Comparison of ENCODE assay signal across 20 mouse cellular contexts in genomic region chr3:3011111-3011510, GRCm38 (mm10).
A peak's percentile ranks its signal among the peaks of the same experiment; 100 is the strongest.
DNase-seq lines count a peak whose midpoint lies in the region; ATAC-seq and TF ChIP-seq lines count a peak whose summit lies in the region.
"Had no signal": no experiment of that assay in that cellular context is flagged by ENCODE, and none has a peak within 500 bp of the region (broad histone marks: within the 10 kb centered on the region; RNA-seq: fewer than 3 reads in every experiment).

No protein-coding gene starts in this region.

- no peaks in the 10 kb centered on the region for H3K36me3 ChIP-seq in forebrain, embryonic 11.5 days (ENCODE audit: control insufficient read depth, insufficient read depth, low read length)
- H3K36me3 ChIP-seq in forebrain, postnatal 0 days (ENCODE audit: insufficient read depth), result no peaks in the 10 kb centered on the region
- H3K36me3 ChIP-seq in liver, embryonic 16.5 days (ENCODE audit: control insufficient read depth, insufficient read depth), result no peaks in the 10 kb centered on the region
- no peaks in the 10 kb centered on the region for H3K36me3 ChIP-seq in liver, embryonic 11.5 days (ENCODE audit: control insufficient read depth, insufficient read depth, low read length)
- H3K36me3 ChIP-seq in stomach, postnatal 0 days (ENCODE audit: control insufficient read depth, insufficient read depth, low read length), result no peaks in the 10 kb centered on the region
- no peaks in the 10 kb centered on the region for H3K36me3 ChIP-seq in hindbrain, embryonic 11.5 days (ENCODE audit: control insufficient read depth, insufficient read depth, low read length)
- H3K36me3 ChIP-seq: embryonic facial prominence, embryonic 15.5 days; hindbrain, embryonic 12.5 days; lung, embryonic 15.5 days; midbrain, embryonic 13.5 days; neural tube, embryonic 12.5 days; stomach, embryonic 15.5 days had no signal

- no peaks in the 10 kb centered on the region for H3K4me1 ChIP-seq in forebrain, embryonic 11.5 days (replicated peaks; ENCODE audit: control insufficient read depth, insufficient read depth, low read length)
- no peaks in the 10 kb centered on the region for H3K4me1 ChIP-seq in forebrain, postnatal 0 days (ENCODE audit: insufficient read depth)
- H3K4me1 ChIP-seq in liver, embryonic 16.5 days (ENCODE audit: control insufficient read depth, low read depth, low read length), result no peaks in the 10 kb centered on the region
- H3K4me1 ChIP-seq in liver, embryonic 11.5 days (replicated peaks; ENCODE audit: control insufficient read depth, insufficient read depth, low read length), result no peaks in the 10 kb centered on the region
- H3K4me1 ChIP-seq in stomach, postnatal 0 days (replicated peaks; ENCODE audit: control insufficient read depth, insufficient read depth), result no peaks in the 10 kb centered on the region
- no peaks in the 10 kb centered on the region for H3K4me1 ChIP-seq in hindbrain, embryonic 11.5 days (replicated peaks; ENCODE audit: control insufficient read depth, insufficient read depth, low read length)
- H3K4me1 ChIP-seq: embryonic facial prominence, embryonic 15.5 days; hindbrain, embryonic 12.5 days; lung, embryonic 15.5 days; midbrain, embryonic 13.5 days; neural tube, embryonic 12.5 days; stomach, embryonic 15.5 days had no signal

- H3K27me3 ChIP-seq in forebrain, embryonic 11.5 days (ENCODE audit: control insufficient read depth, insufficient read depth, low read length), result no peaks in the 10 kb centered on the region
- H3K27me3 ChIP-seq in forebrain, postnatal 0 days (ENCODE audit: insufficient read depth, low read length), result no peaks in the 10 kb centered on the region
- H3K27me3 ChIP-seq in liver, embryonic 16.5 days (ENCODE audit: control insufficient read depth, insufficient read depth, low read depth, low read length), result no peaks in the 10 kb centered on the region
- H3K27me3 ChIP-seq in liver, embryonic 11.5 days (replicated peaks; ENCODE audit: control insufficient read depth, insufficient read depth, low read length), result no peaks in the 10 kb centered on the region
- no peaks in the 10 kb centered on the region for H3K27me3 ChIP-seq in stomach, postnatal 0 days (ENCODE audit: control insufficient read depth, insufficient read depth, low read length)
- H3K27me3 ChIP-seq in hindbrain, embryonic 11.5 days (ENCODE audit: control insufficient read depth, insufficient read depth, low read length), result no peaks in the 10 kb centered on the region
- H3K27me3 ChIP-seq: embryonic facial prominence, embryonic 15.5 days; hindbrain, embryonic 12.5 days; lung, embryonic 15.5 days; midbrain, embryonic 13.5 days; neural tube, embryonic 12.5 days; stomach, embryonic 15.5 days had no signal

- no peak for ATAC-seq in forebrain, embryonic 11.5 days (replicated peaks; ENCODE audit: low FRiP score)
- no peak for ATAC-seq in forebrain, postnatal 0 days
- ATAC-seq in liver, embryonic 16.5 days (ENCODE audit: low read depth), result peak; percentile 16; the same call in 1 of the 2 replicates
- no peak for ATAC-seq in liver, embryonic 11.5 days (replicated peaks; ENCODE audit: low FRiP score)
- no peak for ATAC-seq in stomach, postnatal 0 days (ENCODE audit: low FRiP score, low TSS enrichment)
- no peak for ATAC-seq in hindbrain, embryonic 11.5 days (ENCODE audit: low FRiP score)
- ATAC-seq: midbrain, embryonic 13.5 days had no signal

- no peak for TF ChIP-seq CTCF in forebrain, postnatal 0 days (IDR thresholded peaks at IDR 0.05; ENCODE audit: low read depth)
- TF ChIP-seq CTCF in stomach, postnatal 0 days (IDR thresholded peaks at IDR 0.05; ENCODE audit: low read depth), result no peak

- H3K4me3 ChIP-seq in forebrain, embryonic 11.5 days (ENCODE audit: low read depth, low read length), result no peak overlapping the region
- H3K4me3 ChIP-seq in forebrain, postnatal 0 days (ENCODE audit: low read depth, low read length), result no peak overlapping the region
- H3K4me3 ChIP-seq in liver, embryonic 16.5 days (ENCODE audit: low read depth, low read length), result no peak overlapping the region
- no peak overlapping the region for H3K4me3 ChIP-seq in liver, embryonic 11.5 days (ENCODE audit: low read depth, low read length)
- no peak overlapping the region for H3K4me3 ChIP-seq in stomach, postnatal 0 days (ENCODE audit: low read depth, low read length)
- H3K4me3 ChIP-seq in hindbrain, embryonic 11.5 days (ENCODE audit: low read depth, low read length), result no peak overlapping the region
- H3K4me3 ChIP-seq: embryonic facial prominence, embryonic 15.5 days; hindbrain, embryonic 12.5 days; left cerebral cortex, adult 2 months; lung, embryonic 15.5 days; midbrain, embryonic 13.5 days; neural tube, embryonic 12.5 days; stomach, embryonic 15.5 days had no signal

- H3K27ac ChIP-seq in forebrain, embryonic 11.5 days (ENCODE audit: low read depth, low read length), result no peak overlapping the region
- no peak overlapping the region for H3K27ac ChIP-seq in forebrain, postnatal 0 days (ENCODE audit: low read depth, low read length)
- no peak overlapping the region for H3K27ac ChIP-seq in liver, embryonic 16.5 days (ENCODE audit: low read length)
- no peak overlapping the region for H3K27ac ChIP-seq in liver, embryonic 11.5 days (ENCODE audit: low read depth, low read length)
- no peak overlapping the region for H3K27ac ChIP-seq in stomach, postnatal 0 days (replicated peaks)
- H3K27ac ChIP-seq in hindbrain, embryonic 11.5 days (ENCODE audit: low read depth, low read length), result no peak overlapping the region
- H3K27ac ChIP-seq: embryonic facial prominence, embryonic 15.5 days; hindbrain, embryonic 12.5 days; kidney, postnatal 0 days; left cerebral cortex, adult 2 months; lung, embryonic 15.5 days; midbrain, embryonic 13.5 days; neural tube, embryonic 12.5 days; stomach, embryonic 15.5 days had no signal

- no peak overlapping the region for H3K9ac ChIP-seq in forebrain, embryonic 11.5 days (ENCODE audit: low read length)
- H3K9ac ChIP-seq in forebrain, postnatal 0 days, result no peak overlapping the region
- H3K9ac ChIP-seq in liver, embryonic 16.5 days (ENCODE audit: low read depth, low read length), result no peak overlapping the region
- no peak overlapping the region for H3K9ac ChIP-seq in liver, embryonic 11.5 days (ENCODE audit: low read depth, low read length)
- no peak overlapping the region for H3K9ac ChIP-seq in stomach, postnatal 0 days (ENCODE audit: low read length)
- H3K9ac ChIP-seq in hindbrain, embryonic 11.5 days (ENCODE audit: low read depth, low read length), result no peak overlapping the region
- H3K9ac ChIP-seq: embryonic facial prominence, embryonic 15.5 days; hindbrain, embryonic 12.5 days; lung, embryonic 15.5 days; midbrain, embryonic 13.5 days; neural tube, embryonic 12.5 days; stomach, embryonic 15.5 days had no signal

- 79% methylated on average over 1 of the region's 1 CpGs for WGBS in forebrain, embryonic 11.5 days
- 63% methylated on average over 1 of the region's 1 CpGs for WGBS in forebrain, postnatal 0 days
- WGBS in liver, embryonic 16.5 days (ENCODE audit: insufficient replicate concordance), result 39% methylated on average over 1 of the region's 1 CpGs
- WGBS in liver, embryonic 11.5 days, result 83% methylated on average over 1 of the region's 1 CpGs
- WGBS in stomach, postnatal 0 days, result 71% methylated on average over 1 of the region's 1 CpGs
- WGBS in hindbrain, embryonic 11.5 days, result 75% methylated on average over 1 of the region's 1 CpGs

- TF ChIP-seq EP300 in stomach, postnatal 0 days (optimal IDR thresholded peaks at IDR 0.05), result no peak

- peaks cover 74% of the 10 kb centered on the region for H3K9me3 ChIP-seq in forebrain, embryonic 11.5 days (ENCODE audit: control insufficient read depth, low read length)
- H3K9me3 ChIP-seq in forebrain, postnatal 0 days (ENCODE audit: low read length), result peaks cover 43% of the 10 kb centered on the region; the same call in 1 of the 2 replicates
- peaks cover 5% of the 10 kb centered on the region for H3K9me3 ChIP-seq in liver, embryonic 16.5 days (replicated peaks; ENCODE audit: control insufficient read depth, low read length)
- H3K9me3 ChIP-seq in liver, embryonic 11.5 days (ENCODE audit: control insufficient read depth, low read length), result peaks cover 80% of the 10 kb centered on the region
- 0 out of 2 replicates have a peak, but pooled peaks cover 2% of the 10 kb centered on the region for H3K9me3 ChIP-seq in stomach, postnatal 0 days (ENCODE audit: control insufficient read depth, low read length)
- peaks cover 80% of the 10 kb centered on the region for H3K9me3 ChIP-seq in hindbrain, embryonic 11.5 days (ENCODE audit: control insufficient read depth, low read length)
- H3K9me3 ChIP-seq: stomach, embryonic 15.5 days had no signal

- peak; percentile 25 for DNase-seq in forebrain, embryonic 11.5 days (ENCODE audit: low spot score)
- no peak for DNase-seq in forebrain, postnatal 0 days
- no peak for DNase-seq in liver, embryonic 11.5 days (ENCODE audit: low spot score)
- DNase-seq in testis, postnatal 10 days (ENCODE audit: low spot score), result peak; percentile 30
- DNase-seq in testis, postnatal 14 days (ENCODE audit: low spot score), result no peak
- peak; percentile 2 for DNase-seq in stomach, postnatal 0 days (ENCODE audit: low spot score)
- no peak for DNase-seq in hindbrain, embryonic 11.5 days (ENCODE audit: low spot score)
- DNase-seq: adrenal gland, postnatal 36 days; cerebellum, adult 9-10 months; kidney, adult 2 months; left cerebral cortex, postnatal 4 days had no signal

- no peak overlapping the region for H3K4me2 ChIP-seq in forebrain, embryonic 11.5 days (ENCODE audit: low read depth, low read length, severe bottlenecking)
- H3K4me2 ChIP-seq in forebrain, postnatal 0 days (ENCODE audit: low read depth), result no peak overlapping the region
- no peak overlapping the region for H3K4me2 ChIP-seq in liver, embryonic 16.5 days (ENCODE audit: low read depth, low read length)
- no peak overlapping the region for H3K4me2 ChIP-seq in liver, embryonic 11.5 days
- H3K4me2 ChIP-seq in stomach, postnatal 0 days (replicated peaks; ENCODE audit: low read depth), result no peak overlapping the region
- H3K4me2 ChIP-seq in hindbrain, embryonic 11.5 days (replicated peaks; ENCODE audit: low read depth, low read length), result no peak overlapping the region
- H3K4me2 ChIP-seq: embryonic facial prominence, embryonic 15.5 days; hindbrain, embryonic 12.5 days; lung, embryonic 15.5 days; midbrain, embryonic 13.5 days; neural tube, embryonic 12.5 days; stomach, embryonic 15.5 days had no signal

Comparison
In these comparisons a context has a peak if more than half of its experiments do, and no peak if none do; other contexts are left out.
1. DNase-seq: peak in forebrain, embryonic 11.5 days (single experiment), testis, postnatal 10 days (single experiment) and stomach, postnatal 0 days (single experiment); none in forebrain, postnatal 0 days (single experiment), liver, embryonic 11.5 days (single experiment), testis, postnatal 14 days (single experiment) and hindbrain, embryonic 11.5 days (single experiment).